Mouse (Mus musculus) myocyte (in vitro differentiated cells): ENCODE measurements around the gene Gltp.

Experiments
- MAX ChIP-seq: IDR thresholded peaks from one replicate; pipeline ENCODE4 v1.6.1; 2011; ENCODE audit warnings: low read depth, mild to moderate bottlenecking, control low read depth
- MYOD1 ChIP-seq, 3 experiments: IDR thresholded peaks; one replicate each; pipeline ENCODE4 v1.6.1; 2011; ENCODE audit warnings: control low read depth in 2 of 3, low read depth in 2 of 3, mild to moderate bottlenecking in 2 of 3, moderate library complexity in 1 of 3; ENCODE audit not compliant: insufficient read length in 2 of 3, control insufficient read depth in 1 of 3
- POLR2A ChIP-seq: IDR thresholded peaks from one replicate; pipeline ENCODE4 v1.6.1; 2011; ENCODE audit warnings: low read depth, mild to moderate bottlenecking, control low read depth, moderate library complexity; ENCODE audit not compliant: insufficient read length
- TCF12 ChIP-seq: IDR thresholded peaks from one replicate; pipeline ENCODE4 v1.6.1; 2011; ENCODE audit warnings: mild to moderate bottlenecking, control low read depth; ENCODE audit not compliant: poor library complexity, insufficient read depth, severe bottlenecking

- TF ChIP-seq TCF12 = no peak
- TF ChIP-seq POLR2A = no peak
- TF ChIP-seq MYOD1 (IDR thresholded peaks at IDR 0.05; ENCODE audit: control insufficient read depth in 1 of 3, insufficient read length in 2 of 3, low read depth in 2 of 3) = no peak
- no peak for TF ChIP-seq MAX
Observed at GRCm38 (mm10) chr5:114651449-114651848, 39.3 kb downstream of the Gltp start.
